Mouse (Mus musculus) lung, adult 2 months (tissue): Measurements from ENCODE around the gene Slc22a5.

Experiments
- CTCF ChIP-seq: fragments of 200-500 bp; IDR thresholded peaks from 2 replicates; pipeline ENCODE4 v1.5.1; 2011; ENCODE audit warnings: mild to moderate bottlenecking, low read length, control low read depth; ENCODE audit not compliant: insufficient read depth
- POLR2A ChIP-seq: fragments of 200-500 bp; IDR thresholded peaks from 2 replicates; pipeline ENCODE4 v1.6.1; 2011; ENCODE audit warnings: low read depth, mild to moderate bottlenecking, control low read depth, low read length, borderline replicate concordance; ENCODE audit errors: extremely low read depth

GRCm38 (mm10) chr11:53843106-53843505, 48.4 kb downstream of the Slc22a5 start:
- TF ChIP-seq POLR2A (no peak), CTCF (no peak)
